Mouse (Mus musculus): Measurements from ENCODE around the gene Prkcb. TPM values are rescaled to one million over a fixed set of nuclear protein-coding genes. Genes with fewer than 3 reads are reported as not detected.

Gene Prkcb
- total RNA-seq, 1 experiment from 2014 or later = 197 TPM

- ATAC-seq (replicated peaks; ENCODE audit: insufficient number of reproducible peaks, low FRiP score, low TSS enrichment, poor library complexity, severe bottlenecking) = no peak
These were observed 25.3 kb downstream of the Prkcb start for GRCm38 (mm10) chr7:122313690-122314477.

GRCm38 (mm10) chr7:122315720-122316331 is 27.3 kb downstream of the Prkcb start:
- ATAC-seq (replicated peaks; ENCODE audit: insufficient number of reproducible peaks, low FRiP score, low TSS enrichment, poor library complexity, severe bottlenecking) = 0 out of 2 replicates have a peak, but pooled peaks have one; percentile 18

GRCm38 (mm10) chr7:122316681-122317080 is 28.1 kb downstream of the Prkcb start:
- no peak for ATAC-seq (replicated peaks; ENCODE audit: insufficient number of reproducible peaks, low FRiP score, low TSS enrichment, poor library complexity, severe bottlenecking)

- ATAC-seq (replicated peaks; ENCODE audit: insufficient number of reproducible peaks, low FRiP score, low TSS enrichment, poor library complexity, severe bottlenecking) = peak; percentile 59; the same call in 1 of the 2 replicates
These were observed 28.9 kb downstream of the Prkcb start for GRCm38 (mm10) chr7:122317485-122317884.

GRCm38 (mm10) chr7:122319566-122319965 is 31.0 kb downstream of the Prkcb start:
- no peak for ATAC-seq (replicated peaks; ENCODE audit: insufficient number of reproducible peaks, low FRiP score, low TSS enrichment, poor library complexity, severe bottlenecking)

- ATAC-seq (replicated peaks; ENCODE audit: insufficient number of reproducible peaks, low FRiP score, low TSS enrichment, poor library complexity, severe bottlenecking) = no peak
These were observed 32.4 kb downstream of the Prkcb start for GRCm38 (mm10) chr7:122320843-122321544.

- ATAC-seq (replicated peaks; ENCODE audit: insufficient number of reproducible peaks, low FRiP score, low TSS enrichment, poor library complexity, severe bottlenecking) = no peak
These were observed 33.6 kb downstream of the Prkcb start for GRCm38 (mm10) chr7:122322038-122322690.

GRCm38 (mm10) chr7:122327942-122328341 is 39.4 kb downstream of the Prkcb start:
- no peak for ATAC-seq (replicated peaks; ENCODE audit: insufficient number of reproducible peaks, low FRiP score, low TSS enrichment, poor library complexity, severe bottlenecking)

GRCm38 (mm10) chr7:122328466-122328865 is 39.9 kb downstream of the Prkcb start:
- ATAC-seq (replicated peaks; ENCODE audit: insufficient number of reproducible peaks, low FRiP score, low TSS enrichment, poor library complexity, severe bottlenecking) = no peak

- 0 out of 2 replicates have a peak, but pooled peaks have one; percentile 35 for ATAC-seq (replicated peaks; ENCODE audit: insufficient number of reproducible peaks, low FRiP score, low TSS enrichment, poor library complexity, severe bottlenecking)
These were observed 41.0 kb downstream of the Prkcb start for GRCm38 (mm10) chr7:122329588-122329987.

GRCm38 (mm10) chr7:122333686-122334085 is 45.1 kb downstream of the Prkcb start:
- no peak for ATAC-seq (replicated peaks; ENCODE audit: insufficient number of reproducible peaks, low FRiP score, low TSS enrichment, poor library complexity, severe bottlenecking)

- ATAC-seq (replicated peaks; ENCODE audit: insufficient number of reproducible peaks, low FRiP score, low TSS enrichment, poor library complexity, severe bottlenecking) = no peak
These were observed 48.8 kb downstream of the Prkcb start for GRCm38 (mm10) chr7:122337302-122337701.

GRCm38 (mm10) chr7:122338055-122338454 is 49.5 kb downstream of the Prkcb start:
- no peak for ATAC-seq (replicated peaks; ENCODE audit: insufficient number of reproducible peaks, low FRiP score, low TSS enrichment, poor library complexity, severe bottlenecking)

GRCm38 (mm10) chr7:122339476-122339875 is 50.9 kb downstream of the Prkcb start:
- ATAC-seq (replicated peaks; ENCODE audit: insufficient number of reproducible peaks, low FRiP score, low TSS enrichment, poor library complexity, severe bottlenecking) = no peak

GRCm38 (mm10) chr7:122341813-122342212 is 53.3 kb downstream of the Prkcb start:
- no peak for ATAC-seq (replicated peaks; ENCODE audit: insufficient number of reproducible peaks, low FRiP score, low TSS enrichment, poor library complexity, severe bottlenecking)

- no peak for ATAC-seq (replicated peaks; ENCODE audit: insufficient number of reproducible peaks, low FRiP score, low TSS enrichment, poor library complexity, severe bottlenecking)
These were observed 56.1 kb downstream of the Prkcb start for GRCm38 (mm10) chr7:122344656-122345055.

GRCm38 (mm10) chr7:122346251-122347242 is 58.0 kb downstream of the Prkcb start:
- ATAC-seq (replicated peaks; ENCODE audit: insufficient number of reproducible peaks, low FRiP score, low TSS enrichment, poor library complexity, severe bottlenecking) = no peak

GRCm38 (mm10) chr7:122347433-122347832 is 58.9 kb downstream of the Prkcb start:
- ATAC-seq (replicated peaks; ENCODE audit: insufficient number of reproducible peaks, low FRiP score, low TSS enrichment, poor library complexity, severe bottlenecking) = 0 out of 2 replicates have a peak, but pooled peaks have one; percentile 15

All from monocyte, adult 5-6 weeks (primary cell).